Mouse (Mus musculus) layer of hippocampus, postnatal 14 days (tissue): Measurements from ENCODE around the gene Haus2. TPM values are rescaled to one million over a fixed set of nuclear protein-coding genes. Genes with fewer than 3 reads are reported as not detected.
A peak's percentile ranks its signal among the peaks of the same experiment; 100 is the strongest.
"Not testable (repeated sequence)": the region's sequence is repeated elsewhere in the genome, so short reads cannot be mapped to it uniquely, and the experiment has no call there.

ENCODE experiments used
- DNase-seq, 2 experiments: peaks; one replicate each; pipeline ENCODE4 v3.0.0; 2021 to 2022; ENCODE audit warnings: low spot score in 2 of 2, mixed read lengths in 1 of 2
- long read RNA-seq, 2 experiments: library from polyadenylated mRNA; stranded (forward); transcript quantifications; one replicate each; pipeline ENCODE4 v2.0.0; 2021
- total RNA-seq, 2 experiments: library from RNA; stranded (reverse); gene quantifications; 2 replicates each; pipeline ENCODE4 v1.2.3; 2021

Gene Haus2
- 10 to 100 TPM; 14.1 to 17.1 TPM for total RNA-seq
- long read RNA-seq, experiment 1, transcript Haus2-203 (6 exons, 3,154 nt), result major isoform, 10 of 16 reads
- long read RNA-seq, experiment 1, partial matches to known transcripts, result 2 of 16 reads
- long read RNA-seq, experiment 1, other reads (novel, unspliced or antisense), result 3 of 16 reads
- long read RNA-seq, experiment 2, transcript Haus2-203 (6 exons, 3,154 nt), result major isoform, 10 of 14 reads
- long read RNA-seq, experiment 2, partial matches to known transcripts, result 0 of 14 reads
- long read RNA-seq, experiment 2, other reads (novel, unspliced or antisense), result 3 of 14 reads

DNA sequence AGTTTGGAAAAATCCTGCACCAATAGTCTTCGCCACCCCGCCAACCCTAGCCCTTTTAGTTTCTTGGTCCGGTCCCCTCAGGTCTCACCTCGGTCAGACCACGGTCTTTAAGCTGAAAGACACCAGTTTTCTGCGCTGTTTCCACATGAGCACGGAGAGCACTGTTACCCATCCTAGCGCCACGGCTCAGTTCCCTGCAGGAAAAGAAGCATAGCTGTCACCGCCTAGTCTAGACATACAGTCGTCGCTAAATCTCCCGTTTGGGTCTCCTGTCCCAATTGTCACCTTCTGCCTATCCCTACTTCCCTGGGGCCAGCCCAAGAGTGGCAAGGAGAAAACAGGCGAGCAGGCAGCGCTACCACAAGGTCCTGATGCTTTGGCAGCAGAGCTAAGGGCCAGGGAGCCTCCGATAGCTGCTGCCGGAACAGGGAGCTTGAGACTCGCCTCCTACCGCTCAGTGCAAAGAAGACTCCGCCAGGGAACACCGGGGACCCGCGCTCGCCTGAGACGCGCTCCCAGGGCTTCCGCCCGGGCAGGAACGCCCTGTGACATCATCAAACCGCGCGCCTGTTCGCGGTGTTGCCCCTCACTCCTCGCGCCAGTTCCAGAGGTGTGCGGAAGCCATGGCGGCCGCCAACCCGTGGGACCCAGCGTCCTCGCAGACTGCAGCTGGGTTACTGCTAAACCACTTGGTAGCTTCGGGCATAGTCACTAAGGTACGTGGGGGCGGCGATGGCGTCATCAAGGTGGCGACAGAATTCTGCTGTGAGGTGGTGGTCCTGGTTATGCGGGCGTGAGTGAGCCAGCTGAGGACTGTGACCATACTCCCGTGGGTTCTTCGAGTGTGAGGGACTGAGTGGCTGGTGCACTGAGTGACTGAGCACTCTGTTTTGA is at the start of gene Haus2, which contains the start of gene Lrrc57:
Gene Haus2 (plus strand): TSS at position 554 of the 894 bp plus-strand sequence.
Gene Lrrc57 (minus strand): TSS at position 691 of the 894 bp plus-strand sequence.
- DNase-seq, result peak; percentile 92 to 93

DNA sequence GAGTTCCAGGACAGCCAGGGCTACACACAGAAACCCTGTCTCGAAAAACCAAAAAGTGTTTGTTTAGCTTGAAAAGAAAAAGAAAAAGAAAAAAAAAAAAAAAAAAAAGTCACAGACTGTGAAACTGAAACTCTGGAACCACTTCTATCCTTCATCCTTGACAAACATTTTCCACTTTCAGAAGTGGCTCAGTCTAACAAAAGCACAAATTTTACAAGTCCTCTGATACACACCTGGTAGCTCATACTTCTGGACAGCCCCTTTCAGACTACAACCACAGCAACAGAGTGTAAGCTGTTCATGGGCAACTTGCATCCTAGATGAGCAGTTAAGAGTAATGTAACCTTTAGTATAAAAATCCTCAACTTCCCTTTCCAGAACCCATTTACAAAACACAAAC is 47.7 kb upstream of the Haus2 start:
- no peak for DNase-seq

DNA sequence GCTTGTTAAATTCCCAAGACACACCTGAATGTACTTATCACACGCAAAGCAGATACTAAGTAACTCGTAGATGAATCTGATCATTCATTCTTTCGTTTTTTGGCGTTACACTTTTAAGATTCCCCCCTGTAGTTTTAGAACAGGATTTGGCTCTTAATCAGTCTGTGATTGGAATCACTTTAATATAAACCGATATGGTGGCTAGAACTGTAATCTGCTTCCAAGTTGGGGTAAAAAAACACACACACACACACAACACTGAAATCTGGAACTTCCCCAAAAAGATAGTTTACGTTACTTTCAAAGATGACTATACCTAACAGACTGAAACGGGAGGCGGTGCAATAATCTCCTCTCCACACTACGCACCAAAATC is 46.3 kb upstream of the Haus2 start:
- no peak for DNase-seq

DNA sequence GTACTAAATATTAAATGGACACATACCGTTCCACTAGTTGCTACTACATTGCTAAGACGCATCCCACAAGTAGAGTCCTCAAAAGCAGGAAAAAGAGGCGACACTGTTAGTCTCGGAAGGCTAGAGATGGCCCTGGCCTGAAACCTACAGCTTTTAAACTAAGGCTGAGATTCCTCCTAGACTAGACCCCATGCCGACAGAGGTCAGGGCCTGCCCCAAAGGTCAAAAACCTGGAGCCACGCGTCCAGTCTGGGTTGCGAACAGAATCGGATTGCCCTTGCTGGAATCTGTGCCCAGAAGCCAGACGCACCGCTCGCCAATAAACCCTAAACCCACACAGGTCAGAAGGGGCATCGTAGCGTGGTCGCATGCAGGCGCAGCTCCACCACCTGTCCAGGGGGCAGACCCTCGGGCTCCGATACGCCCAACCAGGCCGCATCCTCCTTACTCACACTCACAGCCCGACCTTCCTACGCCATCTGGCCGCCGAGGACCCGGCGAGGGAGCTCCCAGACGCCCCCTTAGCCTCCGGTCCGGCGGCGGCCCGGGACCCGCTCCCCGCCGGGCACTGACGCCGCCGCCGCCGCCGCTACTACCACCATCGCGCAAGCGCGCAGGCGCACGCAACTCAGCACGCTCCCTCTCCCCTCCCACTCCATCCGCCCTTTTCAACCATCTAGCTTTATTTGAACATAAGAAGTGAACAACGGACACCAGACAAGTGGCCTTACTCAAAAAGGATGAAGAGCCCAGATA is 45.8 kb upstream of the Haus2 start, which contains the start of gene Zfp106:
Gene Zfp106 (minus strand): TSS at position 609 of the 756 bp plus-strand sequence.
- peak; percentile 82 to 92 for DNase-seq

DNA sequence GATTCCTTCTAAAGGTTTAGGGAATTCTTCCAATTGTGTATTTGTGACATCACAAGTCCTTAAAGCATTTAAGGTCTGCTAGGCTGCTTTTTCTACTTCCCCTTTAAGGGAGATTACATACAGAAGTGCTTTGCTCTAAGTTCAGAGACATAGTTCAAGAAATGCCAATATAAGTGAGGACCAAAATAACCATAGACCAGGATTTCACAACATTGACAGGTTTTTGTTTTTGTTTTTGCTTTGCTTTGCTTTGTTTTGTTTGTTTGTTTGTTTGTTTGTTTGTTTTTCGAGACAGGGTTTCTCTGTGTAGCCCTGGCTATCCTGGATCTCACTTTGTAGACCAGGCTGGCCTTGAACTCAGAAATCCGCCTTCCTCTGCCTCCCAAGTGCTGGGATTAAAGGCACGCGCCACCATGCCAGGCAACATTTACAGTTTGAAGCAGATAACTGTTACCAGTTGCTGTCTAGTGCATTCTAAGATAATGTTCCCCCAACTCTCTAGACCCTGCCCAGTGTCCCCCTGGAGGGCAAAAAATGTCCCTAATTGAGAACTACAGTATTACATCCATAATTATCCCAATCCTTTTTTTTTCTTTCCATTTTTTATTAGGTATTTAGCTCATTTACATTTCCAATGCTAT is 44.5 kb upstream of the Haus2 start:
- DNase-seq, result not testable (repeated sequence)

DNA sequence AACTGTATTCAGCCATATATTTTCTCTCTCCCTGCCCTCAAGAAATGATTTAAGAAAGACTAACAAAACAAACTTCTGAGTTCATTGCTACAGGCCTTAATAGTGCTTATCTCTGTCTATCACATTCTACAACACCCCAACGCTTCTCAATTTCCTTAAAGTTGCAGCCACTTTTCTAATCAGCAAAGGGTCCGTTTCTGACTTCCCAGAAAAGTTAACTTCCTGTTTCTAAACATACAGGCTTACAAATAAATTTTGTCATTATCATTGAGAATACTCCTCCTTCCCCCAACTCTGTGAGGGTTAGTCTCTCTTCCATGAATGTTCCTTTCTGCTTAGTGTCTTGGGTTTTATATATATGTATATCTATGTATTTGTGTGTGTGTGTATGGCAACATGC is 43.8 kb upstream of the Haus2 start:
- DNase-seq, result no peak

DNA sequence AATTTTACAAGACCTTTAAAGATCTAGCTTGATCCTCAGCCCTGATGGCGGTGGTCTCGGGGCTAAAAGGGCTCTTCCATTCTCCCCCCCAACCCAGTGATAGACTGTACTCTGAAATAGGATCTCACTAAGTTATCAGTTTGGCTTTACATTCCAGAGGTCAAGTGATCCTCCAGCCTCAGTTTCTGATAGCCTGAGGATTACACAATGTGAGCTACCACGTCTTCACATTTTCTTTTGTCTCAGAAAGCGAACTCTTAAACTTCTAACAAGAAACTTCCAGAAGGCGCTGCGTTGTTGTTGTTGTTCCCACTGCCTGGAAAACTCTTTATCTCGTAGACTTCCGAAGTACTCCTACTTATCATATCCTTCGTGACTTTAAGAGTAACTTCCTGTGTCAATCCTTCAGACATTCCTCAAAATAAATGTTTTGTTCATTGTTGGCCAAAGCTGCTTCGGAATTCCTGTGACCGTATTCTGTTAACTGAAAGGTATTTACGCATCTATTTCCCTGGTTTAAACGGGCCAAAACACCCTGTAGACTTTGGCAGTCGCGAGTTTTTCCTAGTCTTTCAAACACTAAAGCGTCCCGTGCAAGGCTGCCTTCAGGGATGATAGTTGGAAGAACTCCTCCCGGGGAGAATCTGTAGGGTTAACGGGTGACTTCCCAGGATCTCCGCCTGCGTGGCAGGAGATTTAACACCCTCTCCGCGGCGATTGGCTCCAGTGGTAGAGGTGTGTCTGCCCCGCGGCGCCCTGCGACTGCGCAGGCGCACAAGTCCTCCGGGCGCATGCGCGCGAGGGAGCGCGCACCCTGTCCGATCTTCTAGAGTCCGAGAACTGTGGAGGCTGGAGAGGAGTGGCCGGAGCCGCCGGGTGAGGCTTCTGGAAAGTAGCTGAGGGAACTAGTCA is 42.0 kb upstream of the Haus2 start, which contains the start of gene Snap23:
Gene Snap23 (plus strand): TSS at position 786 of the 912 bp plus-strand sequence.
- DNase-seq, result peak; percentile 91 to 96

DNA sequence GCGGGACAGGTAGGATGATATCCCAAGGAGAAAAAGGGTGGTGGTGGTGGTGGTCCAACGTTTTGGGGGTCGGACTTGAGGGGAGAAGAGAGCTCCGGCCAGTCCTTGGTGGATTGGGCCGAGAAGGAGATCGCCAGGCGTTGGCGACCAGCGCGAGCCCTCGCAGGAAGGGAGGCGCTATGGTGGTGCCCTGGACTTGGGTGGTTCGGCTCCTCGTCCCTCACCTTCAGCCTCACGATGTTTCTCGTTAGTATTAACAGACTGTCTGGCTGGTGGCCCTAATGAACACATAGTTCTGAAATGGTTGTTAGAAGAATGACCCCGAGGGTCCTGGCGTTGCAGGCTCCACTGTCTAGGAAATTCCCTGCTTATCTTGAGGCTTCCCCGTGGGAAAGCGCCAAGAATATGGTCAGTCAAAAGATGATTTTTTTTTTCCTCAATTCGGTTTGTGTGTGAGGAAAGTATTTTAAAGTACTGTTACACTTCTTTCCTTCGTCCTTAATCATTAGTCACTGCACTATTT is 41.3 kb upstream of the Haus2 start:
- DNase-seq, result no peak

DNA sequence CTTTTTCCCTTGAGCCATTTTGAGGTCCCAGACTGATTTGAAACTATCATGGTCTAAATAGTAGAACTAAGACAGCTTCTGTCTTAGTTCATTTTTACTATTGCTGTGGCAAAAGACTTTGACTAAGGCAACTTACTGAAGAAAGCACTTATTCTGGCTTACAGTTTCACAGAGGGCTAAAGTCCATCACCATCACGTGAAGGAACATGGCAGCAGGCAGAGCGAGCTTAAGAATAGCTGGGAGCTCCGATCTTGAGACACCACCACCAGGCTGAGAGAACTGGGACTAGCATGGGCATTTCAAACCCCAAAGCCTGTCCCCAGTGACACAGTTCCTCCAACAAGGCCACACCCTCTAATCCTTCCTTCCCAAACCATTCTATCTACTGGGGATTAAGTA is 38.1 kb upstream of the Haus2 start:
- no peak for DNase-seq

DNA sequence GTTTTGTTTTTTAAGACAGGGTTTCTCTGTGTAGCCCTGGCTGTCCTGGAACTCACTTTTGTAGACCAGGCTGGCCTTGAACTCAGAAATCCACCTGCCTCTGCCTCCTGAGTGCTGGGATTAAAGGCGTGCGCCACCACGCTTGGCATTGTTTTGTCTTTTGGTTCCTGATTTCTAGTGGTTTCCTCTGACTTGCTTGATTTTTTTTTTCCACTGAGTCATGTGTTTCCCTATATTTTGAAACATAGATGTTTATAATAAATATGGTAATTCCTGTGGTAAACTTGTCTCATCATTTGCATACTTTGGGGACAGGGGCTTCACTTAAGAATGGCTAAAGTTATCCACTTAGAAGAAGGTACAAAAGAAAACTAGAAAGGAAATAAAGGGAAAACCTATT is 37.0 kb upstream of the Haus2 start:
- DNase-seq, result not testable (repeated sequence)

DNA sequence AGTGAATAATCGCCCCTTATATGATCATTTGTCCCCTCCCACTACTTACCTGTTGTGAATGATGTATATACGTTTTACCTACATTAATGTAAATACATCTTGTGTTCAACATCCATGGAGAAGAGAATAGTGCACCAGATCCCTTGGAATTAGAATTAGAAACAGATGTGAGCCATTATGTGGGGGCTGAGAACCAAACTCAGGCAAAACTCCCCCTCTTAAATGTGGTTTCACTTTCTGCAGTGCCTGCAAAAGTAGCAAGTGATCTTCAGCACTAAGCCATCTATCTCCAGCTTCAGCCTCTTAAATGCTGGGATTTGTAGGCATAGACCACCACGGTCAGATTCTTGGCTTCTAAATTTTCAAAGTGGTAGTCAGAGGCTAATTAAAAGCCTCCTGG is 34.1 kb upstream of the Haus2 start:
- DNase-seq, result no peak

DNA sequence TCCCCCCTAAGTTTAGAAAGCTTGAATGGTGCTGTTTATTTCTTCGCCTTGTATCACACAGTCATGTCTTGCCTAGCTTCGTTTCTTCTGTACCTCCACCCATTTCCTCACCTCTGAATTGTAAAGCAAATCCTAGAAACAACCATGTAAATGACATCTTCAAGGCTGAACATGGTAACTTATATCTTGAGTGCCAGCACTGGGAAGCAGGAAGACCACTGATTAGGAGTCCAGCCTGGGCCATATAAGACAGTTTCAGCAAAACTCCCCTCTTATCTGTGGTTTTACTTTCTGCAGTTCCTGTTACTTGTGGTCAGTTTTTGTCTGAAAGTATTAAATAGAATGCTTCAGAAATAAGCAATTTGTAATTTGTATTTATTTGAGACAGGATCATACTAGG is 33.2 kb upstream of the Haus2 start:
- no peak for DNase-seq

DNA sequence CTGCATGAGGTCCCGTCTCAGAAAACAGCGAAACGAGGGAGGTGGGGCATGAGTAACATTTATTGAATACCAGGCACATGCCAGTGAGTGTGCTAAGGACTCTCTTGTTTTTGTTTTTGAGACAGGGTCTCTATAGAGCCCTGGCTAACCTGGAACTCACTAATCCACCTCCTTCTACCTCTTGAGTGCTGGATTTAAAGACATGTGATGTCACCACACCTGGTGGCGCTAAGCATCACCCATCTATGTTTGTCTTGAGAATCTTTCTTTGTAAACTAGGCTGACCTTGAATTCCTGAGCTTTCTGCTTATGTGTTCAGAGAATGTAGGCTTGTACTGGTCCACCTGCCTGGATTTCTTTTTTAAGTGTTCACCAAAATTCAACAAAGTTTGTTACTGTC is 31.4 kb upstream of the Haus2 start:
- no peak for DNase-seq

DNA sequence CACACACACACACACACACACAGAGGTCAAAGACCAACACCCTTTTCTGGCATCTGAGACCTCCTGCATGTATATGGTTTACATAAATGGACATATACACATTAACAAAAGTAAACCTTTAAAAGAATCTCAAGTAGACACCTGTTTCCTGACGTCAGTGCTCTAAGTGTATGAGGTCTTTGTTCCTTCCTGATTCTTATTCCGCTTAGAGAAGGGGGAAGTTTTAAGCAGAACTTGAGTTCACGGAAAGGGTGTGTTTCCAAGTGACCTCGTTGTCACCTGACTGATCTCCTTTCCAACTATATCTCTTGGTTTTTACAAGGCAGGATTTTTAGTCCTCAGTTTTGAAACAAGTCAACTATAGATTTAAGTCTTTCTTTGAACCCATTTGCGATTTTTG is 30.9 kb upstream of the Haus2 start:
- no peak for DNase-seq

DNA sequence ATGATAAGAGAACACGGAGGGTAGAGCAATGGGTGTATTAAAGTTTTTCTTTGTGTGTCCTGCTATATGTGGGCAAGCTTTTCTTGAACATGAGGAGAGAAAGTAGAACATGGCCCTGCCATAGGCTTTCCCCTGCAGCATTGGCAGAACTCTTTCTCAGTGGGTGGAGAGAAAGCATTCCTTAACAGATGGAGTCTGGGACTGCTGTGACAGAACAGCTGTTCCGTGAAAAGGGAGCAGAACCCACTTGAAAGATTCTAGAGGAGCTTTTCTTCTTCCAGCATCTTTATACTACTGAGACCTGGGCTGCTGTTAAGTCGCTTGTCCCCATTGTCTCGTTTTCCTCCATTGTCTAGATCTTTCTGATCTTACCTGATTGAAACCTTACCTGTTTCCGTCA is 19.4 kb upstream of the Haus2 start:
- peak in 1 of 2 experiments; percentile 40 for DNase-seq

DNA sequence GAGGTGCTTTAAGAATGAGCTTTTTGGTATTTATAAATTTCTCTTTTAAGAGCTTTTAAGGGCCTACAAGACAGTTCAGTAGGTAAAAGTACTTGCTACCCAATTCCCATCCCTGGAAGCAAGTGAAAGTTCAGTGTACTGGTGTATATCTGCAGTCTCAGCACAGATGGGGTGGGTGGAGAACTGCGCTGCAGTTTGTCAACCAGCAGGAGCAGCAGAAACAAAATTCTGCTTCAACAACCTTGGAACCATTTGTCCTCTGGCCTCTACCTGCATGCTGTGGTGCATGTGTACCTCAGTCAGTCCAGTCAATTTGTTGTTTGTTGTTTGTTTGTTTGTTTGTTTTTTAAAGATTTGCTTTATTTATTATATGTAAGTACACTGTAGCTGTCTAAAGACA is 17.0 kb upstream of the Haus2 start:
- DNase-seq, result no peak

DNA sequence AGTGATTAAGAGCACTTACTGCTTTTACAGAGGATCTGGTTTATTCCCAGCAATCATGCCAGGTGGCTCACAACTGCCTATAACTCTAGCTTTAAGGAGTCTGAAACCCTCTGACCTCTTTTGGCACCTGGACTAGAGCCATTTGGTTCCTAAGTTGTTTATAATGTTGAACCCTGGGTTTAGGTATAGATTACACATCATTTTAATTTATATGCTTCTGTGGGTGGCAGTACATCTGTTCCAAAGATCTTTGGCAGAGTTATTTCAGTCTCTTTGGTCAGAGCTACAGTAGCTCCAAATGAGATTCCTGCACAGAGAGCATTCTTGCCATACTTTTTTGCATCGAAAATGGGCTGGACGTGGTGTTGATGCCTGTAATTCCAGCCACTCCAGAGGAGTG is 11.4 kb upstream of the Haus2 start:
- DNase-seq, result no peak

DNA sequence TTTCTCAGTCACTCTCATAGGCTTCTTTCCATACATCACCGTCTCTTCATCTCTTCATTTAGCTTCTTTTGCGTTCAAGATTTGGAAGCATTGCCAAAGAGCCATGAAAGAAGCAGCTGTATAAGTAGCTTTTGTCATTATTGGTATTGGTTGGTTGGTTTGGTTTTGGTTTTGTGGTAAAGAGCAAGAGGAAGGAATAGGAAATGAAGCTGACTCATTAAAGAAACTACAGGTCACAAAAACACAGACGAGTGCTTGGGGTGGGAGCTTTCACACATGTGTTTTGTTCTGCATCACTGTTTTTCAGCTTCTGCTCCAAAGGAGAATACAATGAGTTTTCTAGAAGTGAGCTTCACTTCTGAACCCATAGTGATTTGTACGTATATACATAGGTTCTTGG is 9.7 kb upstream of the Haus2 start:
- DNase-seq, result no peak

DNA sequence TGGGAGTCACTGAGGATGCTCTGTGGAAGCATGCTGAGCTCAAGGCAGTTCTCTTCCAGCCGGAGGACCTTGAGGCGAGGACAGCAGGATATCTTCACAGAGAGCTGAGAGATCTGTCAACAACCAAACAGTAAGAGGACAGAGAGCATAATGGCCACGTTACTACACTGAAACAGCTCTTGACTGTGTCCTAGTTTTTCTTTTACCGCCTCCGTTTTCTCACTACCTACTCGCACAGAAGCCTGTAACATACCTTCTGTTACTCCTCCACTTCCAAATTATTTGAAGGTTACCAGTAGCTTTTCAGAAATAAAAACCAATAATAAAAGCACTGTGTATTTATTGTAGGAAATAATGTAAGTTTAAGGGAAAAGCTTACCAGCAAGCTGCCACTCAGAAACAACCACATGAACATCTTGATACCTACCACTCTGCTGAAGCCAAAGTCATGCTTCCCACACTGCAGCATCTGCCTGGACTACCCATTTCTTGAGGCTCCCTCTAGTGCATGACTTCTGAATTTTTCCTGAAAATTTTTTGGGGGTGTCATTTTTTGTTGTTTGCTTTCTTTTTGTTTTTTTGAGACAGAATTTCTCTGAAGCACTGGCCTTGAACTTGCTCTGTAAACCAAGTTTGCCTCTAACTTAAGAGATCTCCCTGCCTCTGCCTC is 3.0 kb upstream of the Haus2 start:
- DNase-seq, result peak in 1 of 2 experiments; percentile 31
